Mouse (Mus musculus): ENCODE results near the gene Gm17622. TPM values are rescaled to one million over a fixed set of nuclear protein-coding genes. Genes with fewer than 3 reads are reported as not detected.

Gm17622 gene
- total and polyA plus RNA-seq, 2 experiments from 2014 or later, result not detected

GRCm38 (mm10) chr13:96487968-96488367 lies 2.6 kb upstream of the Gm17622 start:
- ATAC-seq (ENCODE audit: insufficient read depth, low read depth) (no peak), DNase-seq (ENCODE audit: low spot score) (no peak)
- no peak overlapping the region for H3K4me3 ChIP-seq (ENCODE audit: low read depth, low read length)
- 0 out of 2 replicates have a peak, but pooled peaks cover 7% of the 10 kb centered on the region for H3K9me3 ChIP-seq (replicated peaks; ENCODE audit: control insufficient read depth, low read length)
- H3K9ac ChIP-seq (replicated peaks; ENCODE audit: low read depth, low read length), result no peak overlapping the region
- 89% methylated on average over 6 of the region's 6 CpGs for WGBS
- H3K27me3 ChIP-seq (ENCODE audit: control insufficient read depth, insufficient read depth, low read length), result no peaks in the 10 kb centered on the region
- H3K4me1 ChIP-seq (ENCODE audit: control insufficient read depth, insufficient read depth), result no peaks in the 10 kb centered on the region
- peaks cover 38% of the 10 kb centered on the region for H3K36me3 ChIP-seq (replicated peaks; ENCODE audit: control insufficient read depth, insufficient read depth, low read length)
- H3K27ac ChIP-seq (ENCODE audit: low read depth), result no peak overlapping the region
- H3K4me2 ChIP-seq (ENCODE audit: low read depth, low read length), result no peak overlapping the region
- no peak for TF ChIP-seq EP300 (IDR thresholded peaks at IDR 0.05; ENCODE audit: low read depth)
- TF ChIP-seq CTCF (IDR thresholded peaks at IDR 0.05; ENCODE audit: low read depth), result no peak

- ATAC-seq (ENCODE audit: insufficient read depth, low read depth) (no peak), DNase-seq (ENCODE audit: low spot score) (no peak)
- TF ChIP-seq EP300 (IDR thresholded peaks at IDR 0.05; ENCODE audit: low read depth) (no peak), CTCF (IDR thresholded peaks at IDR 0.05; ENCODE audit: low read depth) (no peak)
- Histone ChIP-seq H3K27ac (ENCODE audit: low read depth) (no peak overlapping the region), H3K36me3 (replicated peaks; ENCODE audit: control insufficient read depth, insufficient read depth, low read length) (peaks cover 14% of the 10 kb centered on the region), H3K9ac (replicated peaks; ENCODE audit: low read depth, low read length) (no peak overlapping the region), H3K4me2 (ENCODE audit: low read depth, low read length) (no peak overlapping the region), H3K4me1 (ENCODE audit: control insufficient read depth, insufficient read depth) (no peaks in the 10 kb centered on the region), H3K4me3 (ENCODE audit: low read depth, low read length) (no peak overlapping the region), H3K9me3 (replicated peaks; ENCODE audit: control insufficient read depth, low read length) (no peaks in the 10 kb centered on the region), H3K27me3 (ENCODE audit: control insufficient read depth, insufficient read depth, low read length) (no peaks in the 10 kb centered on the region)
- 66% methylated on average over 8 of the region's 8 CpGs for WGBS
Observed at GRCm38 (mm10) chr13:96496630-96497029, 6.1 kb downstream of the Gm17622 start.

DNA sequence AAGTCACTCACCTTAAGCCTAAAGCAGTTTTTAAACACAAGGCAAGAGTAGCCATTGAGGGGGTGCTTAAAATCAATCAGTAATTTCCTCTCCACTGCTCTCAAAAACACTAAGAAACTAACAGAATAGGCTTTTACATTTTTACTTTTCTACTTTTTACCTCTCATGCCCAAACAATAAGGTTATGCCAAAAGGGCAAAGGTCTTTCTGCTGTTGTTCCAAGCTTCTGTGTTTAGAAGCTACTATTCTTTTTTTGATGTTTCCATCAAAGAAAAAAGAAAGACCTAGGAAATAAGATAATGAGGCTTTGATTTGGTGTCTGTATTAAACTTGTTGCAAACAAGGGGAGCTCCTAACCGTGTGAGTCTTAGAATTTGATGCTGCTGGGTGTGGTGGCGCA lies 9.4 kb downstream of the Gm17622 start:
- Histone ChIP-seq H3K4me3 (ENCODE audit: low read depth, low read length) (no peak overlapping the region), H3K9ac (replicated peaks; ENCODE audit: low read depth, low read length) (no peak overlapping the region), H3K9me3 (replicated peaks; ENCODE audit: control insufficient read depth, low read length) (no peaks in the 10 kb centered on the region), H3K27ac (ENCODE audit: low read depth) (no peak overlapping the region), H3K36me3 (replicated peaks; ENCODE audit: control insufficient read depth, insufficient read depth, low read length) (peaks cover 12% of the 10 kb centered on the region), H3K4me2 (ENCODE audit: low read depth, low read length) (no peak overlapping the region), H3K4me1 (ENCODE audit: control insufficient read depth, insufficient read depth) (peaks cover 5% of the 10 kb centered on the region; the same call in 1 of the 2 replicates), H3K27me3 (ENCODE audit: control insufficient read depth, insufficient read depth, low read length) (no peaks in the 10 kb centered on the region)
- DNase-seq (ENCODE audit: low spot score) (no peak), ATAC-seq (ENCODE audit: insufficient read depth, low read depth) (no peak)
- WGBS, result 85% methylated on average over 2 of the region's 2 CpGs
- TF ChIP-seq EP300 (IDR thresholded peaks at IDR 0.05; ENCODE audit: low read depth) (no peak), CTCF (IDR thresholded peaks at IDR 0.05; ENCODE audit: low read depth) (no peak)

DNA sequence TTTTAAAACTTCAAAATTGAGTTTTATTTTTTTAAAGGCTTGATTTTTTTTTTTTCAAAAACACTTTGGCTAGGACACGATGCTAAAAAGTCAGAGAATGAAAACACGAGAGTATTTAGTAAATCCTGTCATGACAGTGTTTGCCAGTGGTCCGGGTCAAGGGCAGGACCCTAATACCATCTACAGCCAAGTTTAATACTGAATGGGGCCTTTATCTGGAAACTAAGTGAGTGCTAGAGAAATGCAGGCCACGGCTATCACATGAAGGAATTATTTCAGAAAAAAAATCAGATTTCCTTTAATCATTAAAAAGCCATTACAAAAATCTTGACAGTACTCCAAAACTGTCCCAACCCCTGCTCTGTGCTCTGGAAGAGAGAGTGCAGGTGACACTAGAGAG lies 15.1 kb downstream of the Gm17622 start:
- H3K4me3 ChIP-seq (ENCODE audit: low read depth, low read length), result no peak overlapping the region
- H3K9ac ChIP-seq (replicated peaks; ENCODE audit: low read depth, low read length), result no peak overlapping the region
- H3K27me3 ChIP-seq (ENCODE audit: control insufficient read depth, insufficient read depth, low read length), result no peaks in the 10 kb centered on the region
- no peaks in the 10 kb centered on the region for H3K9me3 ChIP-seq (replicated peaks; ENCODE audit: control insufficient read depth, low read length)
- no peak overlapping the region for H3K4me2 ChIP-seq (ENCODE audit: low read depth, low read length)
- ATAC-seq (ENCODE audit: insufficient read depth, low read depth) (no peak), DNase-seq (ENCODE audit: low spot score) (no peak)
- 73% methylated on average over 4 of the region's 4 CpGs for WGBS
- peaks cover 7% of the 10 kb centered on the region; the same call in 1 of the 2 replicates for H3K4me1 ChIP-seq (ENCODE audit: control insufficient read depth, insufficient read depth)
- H3K27ac ChIP-seq (ENCODE audit: low read depth), result no peak overlapping the region
- H3K36me3 ChIP-seq (replicated peaks; ENCODE audit: control insufficient read depth, insufficient read depth, low read length), result no peaks in the 10 kb centered on the region; the same call in 1 of the 2 replicates
- TF ChIP-seq CTCF (IDR thresholded peaks at IDR 0.05; ENCODE audit: low read depth), result no peak
- no peak for TF ChIP-seq EP300 (IDR thresholded peaks at IDR 0.05; ENCODE audit: low read depth)

GRCm38 (mm10) chr13:96506313-96506712 lies 15.8 kb downstream of the Gm17622 start:
- Histone ChIP-seq H3K27ac (ENCODE audit: low read depth) (no peak overlapping the region), H3K36me3 (replicated peaks; ENCODE audit: control insufficient read depth, insufficient read depth, low read length) (no peaks in the 10 kb centered on the region), H3K9me3 (replicated peaks; ENCODE audit: control insufficient read depth, low read length) (no peaks in the 10 kb centered on the region), H3K27me3 (ENCODE audit: control insufficient read depth, insufficient read depth, low read length) (no peaks in the 10 kb centered on the region), H3K4me1 (ENCODE audit: control insufficient read depth, insufficient read depth) (peaks cover 7% of the 10 kb centered on the region; the same call in 1 of the 2 replicates), H3K9ac (replicated peaks; ENCODE audit: low read depth, low read length) (no peak overlapping the region), H3K4me3 (ENCODE audit: low read depth, low read length) (no peak overlapping the region), H3K4me2 (ENCODE audit: low read depth, low read length) (no peak overlapping the region)
- ATAC-seq (ENCODE audit: insufficient read depth, low read depth) (no peak), DNase-seq (ENCODE audit: low spot score) (no peak)
- TF ChIP-seq EP300 (IDR thresholded peaks at IDR 0.05; ENCODE audit: low read depth) (no peak), CTCF (IDR thresholded peaks at IDR 0.05; ENCODE audit: low read depth) (no peak)
- 57% methylated on average over 6 of the region's 6 CpGs for WGBS

DNA sequence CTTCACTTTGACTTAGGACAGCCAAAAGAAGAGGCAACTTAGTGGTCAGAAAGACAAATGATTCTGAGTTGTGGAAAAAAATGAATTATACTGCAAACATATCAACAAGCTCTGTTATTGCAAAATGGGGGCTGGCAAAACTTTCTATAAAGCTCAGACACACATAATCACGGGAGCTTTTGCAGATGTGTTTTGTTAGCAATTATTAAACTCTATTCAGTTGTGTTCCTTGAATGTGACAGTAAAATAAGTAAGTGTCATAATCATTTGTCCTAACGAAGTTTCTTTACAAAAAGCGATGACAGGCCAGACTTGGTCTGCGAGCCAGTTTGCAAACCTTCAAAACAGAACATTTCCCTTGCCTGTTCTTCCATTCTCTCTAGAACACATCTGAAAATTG lies 17.0 kb downstream of the Gm17622 start:
- DNase-seq (ENCODE audit: low spot score) (no peak), ATAC-seq (ENCODE audit: insufficient read depth, low read depth) (no peak)
- Histone ChIP-seq H3K4me1 (ENCODE audit: control insufficient read depth, insufficient read depth) (peaks cover 13% of the 10 kb centered on the region; the same call in 1 of the 2 replicates), H3K27me3 (ENCODE audit: control insufficient read depth, insufficient read depth, low read length) (no peaks in the 10 kb centered on the region), H3K27ac (ENCODE audit: low read depth) (no peak overlapping the region), H3K4me2 (ENCODE audit: low read depth, low read length) (no peak overlapping the region), H3K9ac (replicated peaks; ENCODE audit: low read depth, low read length) (no peak overlapping the region), H3K36me3 (replicated peaks; ENCODE audit: control insufficient read depth, insufficient read depth, low read length) (no peaks in the 10 kb centered on the region), H3K4me3 (ENCODE audit: low read depth, low read length) (no peak overlapping the region), H3K9me3 (replicated peaks; ENCODE audit: control insufficient read depth, low read length) (no peaks in the 10 kb centered on the region)
- 83% methylated on average over 4 of the region's 4 CpGs for whole genome bisulfite sequencing
- TF ChIP-seq CTCF (IDR thresholded peaks at IDR 0.05; ENCODE audit: low read depth) (no peak), EP300 (IDR thresholded peaks at IDR 0.05; ENCODE audit: low read depth) (no peak)

Measured in heart, postnatal 0 days (tissue).